Mouse (Mus musculus) R1 (cell line): Measurements from ENCODE around the gene Ppargc1a.

Experiments used
- DNase-seq: peaks from one replicate; pipeline ENCODE4 v3.0.0-alpha.2; 2018; ENCODE audit warnings: low read depth, low spot score

Ppargc1a gene

DNA sequence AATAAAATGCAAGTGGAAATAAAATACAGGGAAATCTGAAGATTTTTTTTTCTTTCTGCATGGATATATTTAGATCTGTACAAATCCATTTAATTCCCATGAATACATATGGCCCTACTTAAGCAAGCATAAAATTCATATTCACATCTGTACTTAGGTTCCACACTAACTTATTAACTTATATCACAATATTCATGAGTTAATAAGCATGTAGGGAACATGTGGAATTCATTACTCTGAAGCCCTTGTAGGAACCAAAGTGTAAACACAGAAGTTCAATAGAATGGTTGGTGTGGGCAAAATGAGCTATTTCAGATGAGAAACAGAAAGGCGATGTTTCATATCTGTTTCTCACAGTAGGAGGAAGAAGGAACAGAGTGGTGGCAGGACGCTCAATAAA, 62.9 kb downstream of the Ppargc1a start:
- no peak for DNase-seq

- no peak for DNase-seq
Measured at GRCm38 (mm10) chr5:51497910-51498517, 69.5 kb downstream of the Ppargc1a start.

DNA sequence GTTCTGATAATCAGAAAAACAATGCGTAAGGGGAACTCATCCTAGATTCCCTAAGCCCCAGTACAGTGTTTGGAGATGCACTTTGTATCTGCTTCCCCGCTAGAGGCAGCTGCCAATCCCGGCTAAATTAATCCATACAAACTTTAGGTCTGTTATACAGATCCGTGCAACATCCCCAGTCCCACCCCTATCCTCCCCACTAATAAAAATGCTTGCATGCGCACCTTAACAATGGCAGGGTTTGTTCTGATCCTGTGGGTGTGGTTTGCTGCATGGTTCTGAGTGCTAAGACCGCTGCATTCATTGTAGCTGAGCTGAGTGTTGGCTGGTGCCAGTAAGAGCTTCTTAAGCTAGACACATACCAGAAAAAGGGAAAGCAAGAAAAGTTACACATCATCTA, 72.1 kb downstream of the Ppargc1a start:
- DNase-seq, result peak; percentile 7

GRCm38 (mm10) chr5:51494358-51494876, 73.1 kb downstream of the Ppargc1a start:
- peak; percentile 6 for DNase-seq

DNA sequence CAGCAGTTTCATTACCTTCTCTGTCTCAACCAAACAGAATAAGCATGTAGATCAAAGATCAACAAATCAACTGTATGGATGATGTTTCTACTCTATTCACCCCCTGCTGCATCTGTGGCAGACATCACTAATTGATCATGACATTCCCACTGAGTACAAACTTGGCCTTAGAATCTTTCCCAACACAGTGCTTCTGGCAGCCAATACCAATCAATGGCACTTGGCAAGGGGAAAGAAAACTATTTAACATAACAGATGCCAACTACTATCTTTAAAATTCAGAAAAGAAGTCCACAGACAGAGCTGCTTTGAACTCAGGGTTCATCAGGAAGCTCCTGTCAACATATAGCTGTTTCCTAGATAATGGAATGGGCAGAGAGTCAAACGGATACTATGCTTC, 83.8 kb downstream of the Ppargc1a start:
- no peak for DNase-seq

- DNase-seq, result no peak
Measured at GRCm38 (mm10) chr5:51479859-51480258, 87.7 kb downstream of the Ppargc1a start.

DNA sequence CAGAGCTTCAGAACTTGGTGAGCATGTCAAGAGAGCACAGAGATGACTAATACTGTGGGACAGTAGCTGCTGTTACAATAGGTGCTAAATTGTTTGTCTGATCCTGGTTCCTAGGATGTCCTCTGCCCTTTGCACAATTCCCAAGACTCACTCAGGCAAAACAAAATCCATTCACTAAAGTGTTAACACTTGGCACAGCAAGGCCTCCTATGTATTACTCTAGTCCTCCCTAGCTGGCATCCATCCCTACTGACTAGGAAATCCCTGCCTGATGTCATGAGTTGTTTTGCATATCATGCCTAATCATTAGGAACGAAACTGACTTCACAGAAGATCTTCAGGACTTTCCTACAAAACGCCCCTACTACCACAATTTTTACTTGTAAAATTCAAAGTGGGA, 88.1 kb downstream of the Ppargc1a start:
- DNase-seq, result no peak

GRCm38 (mm10) chr5:51478319-51478994, 89.1 kb downstream of the Ppargc1a start:
- DNase-seq, result no peak

DNA sequence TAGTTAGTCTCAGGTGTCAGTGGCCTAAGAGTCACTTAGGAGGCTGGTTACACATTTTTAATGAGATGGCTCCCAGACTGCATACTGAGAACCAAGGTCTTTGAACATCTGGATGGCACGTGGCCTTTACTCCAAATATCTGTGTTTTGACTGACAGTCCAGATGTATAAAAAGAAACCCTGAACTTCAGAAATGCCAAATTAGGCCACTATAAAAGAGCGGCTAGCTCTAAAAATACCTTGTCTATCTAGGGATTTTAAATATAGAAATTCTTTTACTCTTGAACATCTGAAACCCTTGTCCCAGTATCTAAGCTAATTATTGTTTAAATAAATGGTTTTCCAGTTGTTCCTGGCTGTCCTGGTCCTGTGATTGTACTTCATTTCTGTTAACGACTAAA, 90.4 kb downstream of the Ppargc1a start:
- DNase-seq, result no peak

DNA sequence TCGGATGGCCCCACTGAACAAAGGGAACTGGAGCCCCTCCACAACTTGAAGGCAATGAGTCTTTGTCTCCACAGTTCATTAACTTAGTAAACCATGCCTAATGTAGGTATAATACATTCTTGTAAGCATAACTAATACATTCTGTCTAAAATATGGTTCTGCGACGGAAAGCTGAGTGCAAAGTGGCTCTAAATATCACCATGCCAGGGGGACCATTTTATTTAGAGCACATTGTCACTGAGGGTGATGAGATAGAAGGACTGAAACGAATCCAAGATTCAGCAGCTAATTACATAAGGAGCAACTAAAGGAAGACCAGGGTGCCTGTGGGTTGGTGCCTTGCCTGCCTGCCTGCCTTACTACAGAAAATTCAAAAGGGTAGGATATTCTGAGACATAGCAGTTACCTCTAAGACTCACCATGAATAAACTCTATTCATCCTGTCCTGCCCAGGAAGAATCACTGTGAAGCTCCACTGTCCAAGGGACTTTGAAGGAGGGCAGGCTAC, 92.4 kb downstream of the Ppargc1a start:
- no peak for DNase-seq

- no peak for DNase-seq
Measured at GRCm38 (mm10) chr5:51471614-51472013, 95.9 kb downstream of the Ppargc1a start.

DNA sequence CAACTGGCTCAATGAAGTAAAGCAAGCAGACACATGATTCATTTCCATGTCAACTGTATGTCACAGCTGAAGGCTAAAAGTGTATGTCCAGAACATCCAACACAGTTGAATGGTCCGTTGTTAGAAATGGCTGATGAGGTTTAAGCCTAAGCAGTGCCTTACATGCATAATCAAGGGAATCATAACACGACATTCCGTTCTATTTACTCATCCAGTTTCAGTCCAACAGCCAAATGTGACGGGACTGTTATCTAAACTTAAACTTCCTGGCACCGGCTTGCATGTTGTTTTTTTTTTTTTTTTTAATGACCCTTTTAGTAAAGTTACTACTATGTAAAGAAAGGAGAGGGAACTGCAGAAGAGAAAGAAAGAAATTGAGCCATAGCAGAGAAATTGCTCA, 101.5 kb downstream of the Ppargc1a start:
- no peak for DNase-seq

GRCm38 (mm10) chr5:51452033-51452432, 115.5 kb downstream of the Ppargc1a start:
- DNase-seq, result peak; percentile 11

DNA sequence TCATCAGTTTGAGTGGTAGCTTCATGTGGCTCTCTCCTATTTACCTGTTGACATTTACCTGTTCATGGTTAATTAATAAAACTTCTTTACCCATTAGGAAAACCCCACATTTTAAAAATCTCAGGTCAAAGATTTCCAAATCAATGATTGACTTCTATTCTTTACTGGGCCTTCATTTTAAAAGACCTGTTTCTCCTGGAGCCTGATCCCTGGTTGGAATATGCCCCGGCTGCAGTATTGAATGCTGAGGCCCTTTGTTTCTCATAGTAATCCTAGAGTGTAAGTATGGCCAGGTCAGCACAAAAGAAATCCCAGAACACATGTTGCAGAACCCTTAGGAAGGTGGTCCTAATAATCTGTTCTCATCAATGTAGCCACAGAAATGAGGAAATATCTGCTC, 119.9 kb downstream of the Ppargc1a start:
- DNase-seq, result no peak

GRCm38 (mm10) chr5:51446299-51447090, 121.0 kb downstream of the Ppargc1a start:
- no peak for DNase-seq

- no peak for DNase-seq
Measured at GRCm38 (mm10) chr5:51445726-51446125, 121.8 kb downstream of the Ppargc1a start.

DNA sequence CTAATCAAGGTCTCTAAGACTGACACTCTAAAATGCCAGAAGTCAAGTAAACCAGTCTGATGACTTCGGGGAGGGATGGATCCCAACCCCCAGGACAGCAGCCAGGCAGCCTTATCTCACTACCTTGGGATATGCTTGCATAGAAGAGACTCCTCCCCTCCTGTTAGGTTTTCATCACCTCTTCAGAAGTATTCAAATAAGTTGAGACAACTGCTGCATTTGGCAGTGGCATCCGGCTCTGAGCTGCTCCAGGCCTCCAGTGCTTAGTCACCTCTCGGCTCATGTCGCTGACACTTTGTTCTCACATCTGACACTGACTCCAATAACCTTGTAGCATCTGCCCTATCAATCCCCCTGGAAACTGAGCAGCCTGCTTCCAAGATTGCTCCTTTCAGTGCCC, 127.8 kb downstream of the Ppargc1a start:
- no peak for DNase-seq

DNA sequence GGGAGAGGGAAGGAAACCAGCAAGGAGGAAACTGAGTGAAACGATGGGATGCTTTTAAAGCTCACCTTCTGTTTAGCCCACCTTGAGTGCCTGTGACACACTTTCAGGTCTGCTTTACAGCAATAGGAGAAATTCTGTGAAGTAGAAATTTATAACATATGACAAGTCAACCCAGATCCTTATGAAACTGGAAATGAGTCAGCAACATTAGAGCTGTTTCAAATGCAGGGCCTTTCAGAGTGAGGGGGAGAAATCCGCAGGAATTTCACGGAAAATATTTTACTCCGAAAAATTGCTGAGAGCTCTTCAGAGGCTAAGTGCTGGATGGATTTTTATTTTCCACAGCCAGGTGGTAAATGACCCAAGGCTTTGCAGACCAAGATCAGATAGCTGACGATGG, 133.6 kb downstream of the Ppargc1a start:
- no peak for DNase-seq

- DNase-seq, result no peak
Measured at GRCm38 (mm10) chr5:51432532-51432931, 135.0 kb downstream of the Ppargc1a start.

- peak; percentile 5 for DNase-seq
Measured at GRCm38 (mm10) chr5:51432031-51432430, 135.5 kb downstream of the Ppargc1a start.

DNA sequence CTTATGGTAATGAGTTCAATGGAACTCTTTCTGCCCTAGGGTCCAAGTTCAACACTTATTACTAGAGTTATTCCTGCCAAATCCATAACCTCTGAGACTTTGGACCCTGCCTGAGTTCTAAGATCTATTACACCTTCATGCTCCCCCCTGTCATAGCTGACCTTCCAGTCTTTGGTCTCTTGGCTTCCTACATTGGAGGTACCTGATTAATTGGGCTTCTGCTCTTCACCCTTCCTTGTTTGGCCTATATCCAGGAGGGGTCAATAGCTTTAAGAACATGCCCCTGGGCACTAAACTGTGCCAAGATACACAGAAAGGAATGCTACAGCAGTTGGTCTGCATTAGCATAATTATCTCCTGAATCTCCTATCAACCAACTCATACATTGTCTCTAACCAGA, 141.1 kb downstream of the Ppargc1a start:
- no peak for DNase-seq

GRCm38 (mm10) chr5:51416377-51416776, 151.1 kb downstream of the Ppargc1a start:
- no peak for DNase-seq
